ENCODE assay signal across 15 mouse cellular contexts in the genomic region with DNA sequence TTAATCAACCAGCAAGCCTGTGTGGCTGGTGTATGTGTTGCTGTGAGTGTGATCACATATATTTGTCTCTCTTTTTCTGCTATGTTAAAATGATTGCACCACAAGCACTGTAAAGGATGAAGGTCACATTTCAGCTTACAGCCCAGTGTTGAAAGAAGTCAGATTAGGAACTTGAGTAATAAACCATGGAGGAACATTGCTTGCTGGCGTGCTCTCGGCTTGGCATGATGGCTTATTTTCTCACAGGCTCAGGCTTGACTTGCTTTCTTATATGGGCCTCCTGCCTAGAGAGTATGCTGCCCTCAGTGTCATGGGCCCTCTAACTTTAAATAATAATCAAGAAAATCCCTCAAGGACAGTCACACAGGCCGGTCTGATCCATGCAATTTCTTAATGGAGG.
"Had no signal": no experiment of that assay in that cellular context is flagged by ENCODE, and none has a peak within 500 bp of the region (broad histone marks: within the 10 kb centered on the region; RNA-seq: fewer than 3 reads in every experiment).

No protein-coding gene starts in this region.

- H3K4me3 ChIP-seq: limb, embryonic 10.5 days; limb, embryonic 13.5 days had no signal

- H3K9ac ChIP-seq: limb, embryonic 13.5 days; liver, embryonic 14.5 days; liver, postnatal 0 days; lung, embryonic 14.5 days had no signal

- DNase-seq: kidney, adult 9 months; kidney, postnatal 14 days; kidney, postnatal 4 days; liver; liver, postnatal 0 days; lung, embryonic 14.5 days; lung, postnatal 10 days; lung, postnatal 4 days; midbrain, embryonic 14.5 days; thymus, adult 18-20 months; thymus, postnatal 36 days had no signal

- H3K27me3 ChIP-seq: limb, embryonic 13.5 days had no signal

- H3K4me1 ChIP-seq: limb, embryonic 10.5 days; limb, embryonic 13.5 days had no signal

- H3K27ac ChIP-seq: limb, embryonic 10.5 days; limb, embryonic 13.5 days; liver, embryonic 14.5 days had no signal

- H3K9me3 ChIP-seq: limb, embryonic 10.5 days; limb, embryonic 13.5 days had no signal

- H3K36me3 ChIP-seq: limb, embryonic 10.5 days; limb, embryonic 13.5 days had no signal

- ATAC-seq: liver, postnatal 0 days had no signal

- H3K4me2 ChIP-seq: limb, embryonic 13.5 days; lung, embryonic 14.5 days; midbrain, embryonic 11.5 days had no signal
